30 mouse cellular contexts compared by ENCODE assay signal in genomic region chr14:54963727-54964126, GRCm38 (mm10). TPM values are rescaled to one million over a fixed set of nuclear protein-coding genes. Genes with fewer than 3 reads are reported as not detected.
"Had no signal": no experiment of that assay in that cellular context is flagged by ENCODE, and none has a peak within 500 bp of the region (broad histone marks: within the 10 kb centered on the region; RNA-seq: fewer than 3 reads in every experiment).

No protein-coding gene starts in this region.

- H3K4me3 ChIP-seq: limb, embryonic 12.5 days; limb, embryonic 15.5 days; lung, embryonic 15.5 days had no signal

- H3K27ac ChIP-seq: limb, embryonic 12.5 days; limb, embryonic 15.5 days; liver, embryonic 14.5 days; lung, embryonic 15.5 days had no signal

- H3K9ac ChIP-seq: limb, embryonic 12.5 days; limb, embryonic 15.5 days; liver, embryonic 14.5 days; liver, postnatal 0 days; lung, embryonic 15.5 days had no signal

- ATAC-seq: liver, postnatal 0 days had no signal

- H3K36me3 ChIP-seq: limb, embryonic 12.5 days; limb, embryonic 15.5 days; lung, embryonic 15.5 days had no signal

- H3K27me3 ChIP-seq: limb, embryonic 15.5 days; lung, embryonic 15.5 days had no signal

- H3K4me2 ChIP-seq: limb, embryonic 12.5 days; limb, embryonic 15.5 days; liver, embryonic 11.5 days; lung, embryonic 15.5 days; midbrain, embryonic 11.5 days had no signal

- H3K4me1 ChIP-seq: limb, embryonic 15.5 days; lung, embryonic 15.5 days had no signal

- H3K9me3 ChIP-seq: limb, embryonic 12.5 days; limb, embryonic 15.5 days; lung, embryonic 15.5 days had no signal

- DNase-seq: kidney, postnatal 14 days; kidney, postnatal 4 days; left cerebral cortex, postnatal 4 days; liver, postnatal 0 days; lung, postnatal 10 days; lung, postnatal 36 days; midbrain, embryonic 14.5 days; thymus, adult 18-20 months; thymus, postnatal 36 days had no signal

RNA-seq across cellular contexts. Expression of gene Myh6, which starts 3.0 kb away (rescaled TPM):
- total RNA-seq: megakaryocyte progenitor cell, adult 5-6 weeks; megakaryocyte-erythroid progenitor cell, adult 5-6 weeks had no signal
- polyA plus RNA-seq: small intestine, adult 2 months had no signal

RNA-seq across cellular contexts. Expression of gene Gm17428, which starts 13.0 kb away (rescaled TPM):
- total RNA-seq: layer of hippocampus, adult 18-20 months; layer of hippocampus, postnatal 14 days; left cerebral cortex, adult 8-10 months; left cerebral cortex, postnatal 14 days; left cerebral cortex, postnatal 4 days; megakaryocyte progenitor cell, adult 5-6 weeks; megakaryocyte-erythroid progenitor cell, adult 5-6 weeks; midbrain, postnatal 0 days had no signal
- polyA plus RNA-seq: kidney, embryonic 16.5 days; limb, embryonic 12.5 days; limb, embryonic 15.5 days; liver, embryonic 11.5 days; liver, embryonic 14.5 days; liver, postnatal 0 days; lung, embryonic 15.5 days; midbrain, embryonic 11.5 days; midbrain, embryonic 14.5 days; midbrain, postnatal 0 days; neural tube, embryonic 11.5 days; neural tube, embryonic 14.5 days; small intestine, adult 2 months; spleen, adult 2 months; stomach, embryonic 16.5 days; testis, adult 2 months; urinary bladder, adult 2 months had no signal

RNA-seq across cellular contexts. Expression of gene Cmtm5, which starts 27.7 kb away (rescaled TPM):
- total RNA-seq: megakaryocyte progenitor cell, adult 5-6 weeks; megakaryocyte-erythroid progenitor cell, adult 5-6 weeks had no signal
- polyA plus RNA-seq: liver, embryonic 11.5 days; liver, postnatal 0 days; testis, adult 2 months had no signal

RNA-seq across cellular contexts. Expression of gene Myh7, which starts 30.7 kb away (rescaled TPM):
- total RNA-seq: megakaryocyte progenitor cell, adult 5-6 weeks; megakaryocyte-erythroid progenitor cell, adult 5-6 weeks had no signal
- polyA plus RNA-seq: spleen, adult 2 months had no signal

RNA-seq across cellular contexts. Expression of gene Il25, which starts 31.2 kb away (rescaled TPM):
- total RNA-seq: layer of hippocampus, adult 18-20 months; layer of hippocampus, postnatal 14 days; left cerebral cortex, postnatal 14 days; left cerebral cortex, postnatal 4 days; megakaryocyte progenitor cell, adult 5-6 weeks; megakaryocyte-erythroid progenitor cell, adult 5-6 weeks; midbrain, postnatal 0 days had no signal
- polyA plus RNA-seq: kidney, embryonic 16.5 days; limb, embryonic 12.5 days; limb, embryonic 15.5 days; liver, embryonic 11.5 days; liver, embryonic 14.5 days; liver, postnatal 0 days; midbrain, embryonic 11.5 days; midbrain, embryonic 14.5 days; neural tube, embryonic 11.5 days; spleen, adult 2 months; stomach, embryonic 16.5 days; testis, adult 2 months had no signal
